Mouse (Mus musculus): ENCODE results near the gene Cntnap2.

Gene Cntnap2

GRCm38 (mm10) chr6:45059091-45059490, at the start of gene Cntnap2:
Gene Cntnap2, plus strand, starts transcription at chr6:45059357.
- DNase-seq (ENCODE audit: low spot score in 2 of 2): peak in 1 of 2 experiments; percentile 58

DNA sequence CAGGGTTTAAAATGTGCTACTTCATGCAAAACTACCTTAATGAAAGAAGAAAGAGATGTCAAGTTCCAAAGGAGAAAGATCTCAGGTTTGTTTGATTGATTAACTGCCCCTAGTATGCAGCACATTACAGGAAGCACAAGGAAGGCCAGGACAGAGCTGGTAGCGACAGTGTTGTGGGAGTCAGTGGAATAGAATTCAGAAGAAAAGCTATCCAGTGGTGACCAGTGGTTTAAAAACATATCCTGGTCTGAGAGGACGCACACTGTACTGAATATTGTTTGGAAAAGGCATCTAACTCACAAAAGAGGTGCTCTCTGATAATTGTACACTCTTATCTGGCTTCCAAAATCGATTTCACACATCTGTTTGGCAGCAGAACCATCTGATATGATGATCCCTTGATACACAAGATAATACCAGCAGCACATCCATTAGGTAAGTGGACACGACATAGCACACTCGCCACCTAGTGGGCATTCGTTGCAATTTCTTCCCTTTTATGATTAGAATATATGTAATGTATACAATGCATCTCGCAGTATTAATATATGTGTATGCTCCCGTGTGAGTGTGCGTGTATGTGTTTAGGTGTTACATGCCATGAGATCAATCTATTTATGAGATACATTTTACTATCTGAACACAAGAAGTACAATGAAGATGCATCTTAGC, 33.0 kb upstream of the Cntnap2 start:
- no peak for DNase-seq (ENCODE audit: low spot score in 2 of 2)

GRCm38 (mm10) chr6:45039454-45039853, 19.7 kb upstream of the Cntnap2 start:
- DNase-seq (ENCODE audit: low spot score in 2 of 2): no peak

- DNase-seq (ENCODE audit: low spot score in 2 of 2): no peak
Measured at GRCm38 (mm10) chr6:45059556-45060471, 657 bp downstream of the Cntnap2 start.

- DNase-seq (ENCODE audit: low spot score in 2 of 2): no peak
Measured at GRCm38 (mm10) chr6:45062214-45062997, 3.2 kb downstream of the Cntnap2 start.

DNA sequence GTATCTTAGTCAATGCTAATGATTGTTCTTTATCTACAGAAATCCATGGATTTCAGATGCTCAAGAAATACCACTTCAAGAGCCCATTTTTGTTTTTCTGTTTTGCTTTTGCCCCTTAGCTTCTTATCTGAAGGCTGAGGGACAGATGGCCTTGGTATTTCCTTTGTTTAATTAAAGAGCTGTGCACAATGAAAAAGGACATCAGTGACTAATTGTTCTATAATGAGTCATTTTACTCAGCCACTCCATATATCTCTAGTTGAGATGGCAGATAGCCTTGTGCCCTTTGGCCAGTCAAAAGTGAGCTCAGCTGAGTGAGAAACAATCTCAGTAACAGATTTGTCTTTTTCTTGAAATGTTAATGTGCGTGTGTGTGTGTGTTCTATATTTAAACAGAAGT, 29.1 kb downstream of the Cntnap2 start:
- DNase-seq (ENCODE audit: low spot score in 2 of 2): no peak

DNA sequence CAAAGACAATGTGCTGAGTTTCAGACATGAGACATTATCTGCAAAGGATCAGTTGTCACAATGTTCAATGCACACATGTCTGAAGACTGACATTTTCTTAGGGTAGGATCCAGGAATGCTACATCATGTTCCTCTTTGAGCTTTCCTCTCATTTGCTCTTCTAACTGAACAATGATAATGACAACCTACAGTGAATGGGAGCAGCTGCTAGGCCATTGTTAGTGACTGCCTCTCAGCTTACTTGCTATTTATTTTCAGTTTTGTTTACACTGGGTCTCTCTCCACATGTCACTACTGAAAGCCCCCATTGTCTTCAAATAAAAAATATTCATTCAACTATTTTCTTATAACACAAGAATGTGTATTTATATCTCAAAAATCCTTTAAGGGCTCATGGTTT, 54.5 kb downstream of the Cntnap2 start:
- no peak for DNase-seq (ENCODE audit: low spot score in 2 of 2)

DNA sequence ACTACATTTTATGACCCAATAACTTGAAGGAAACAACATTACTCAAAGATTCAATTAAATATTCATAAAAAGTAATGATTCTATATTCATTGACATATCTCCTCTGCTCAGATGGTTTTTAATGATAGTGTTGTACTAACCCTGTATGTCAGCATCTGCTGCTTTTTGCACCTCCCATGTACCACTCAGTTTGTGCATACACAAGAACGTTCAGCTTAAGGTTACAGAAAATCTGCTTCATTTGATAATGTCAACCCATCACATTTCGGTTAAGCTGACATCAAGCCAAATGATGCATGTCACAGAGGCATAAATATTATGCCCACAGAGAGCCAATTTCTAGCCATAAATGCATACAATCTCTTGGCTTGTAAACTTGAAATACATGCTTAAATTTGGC, 85.7 kb downstream of the Cntnap2 start:
- no peak for DNase-seq (ENCODE audit: low spot score in 2 of 2)

DNA sequence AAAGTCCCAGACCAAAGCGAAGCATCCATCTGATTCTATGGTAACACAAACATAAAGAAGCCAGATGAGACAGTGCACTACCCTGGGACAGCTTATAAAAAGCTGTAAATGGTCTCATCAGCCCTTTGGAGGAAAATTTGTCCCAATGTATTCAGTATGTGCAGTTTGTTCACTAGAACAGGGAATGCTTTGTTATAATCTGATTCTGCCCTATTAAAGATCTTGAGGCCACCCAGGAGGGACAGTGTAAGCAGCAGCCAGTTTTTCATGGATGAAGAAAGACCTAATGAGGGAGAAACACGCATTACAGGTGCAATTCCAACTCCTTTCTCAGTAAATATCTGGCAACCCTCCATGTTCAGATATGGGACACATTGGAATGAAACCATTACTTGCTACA, 145.9 kb downstream of the Cntnap2 start:
- no peak for DNase-seq (ENCODE audit: low spot score in 2 of 2)

DNA sequence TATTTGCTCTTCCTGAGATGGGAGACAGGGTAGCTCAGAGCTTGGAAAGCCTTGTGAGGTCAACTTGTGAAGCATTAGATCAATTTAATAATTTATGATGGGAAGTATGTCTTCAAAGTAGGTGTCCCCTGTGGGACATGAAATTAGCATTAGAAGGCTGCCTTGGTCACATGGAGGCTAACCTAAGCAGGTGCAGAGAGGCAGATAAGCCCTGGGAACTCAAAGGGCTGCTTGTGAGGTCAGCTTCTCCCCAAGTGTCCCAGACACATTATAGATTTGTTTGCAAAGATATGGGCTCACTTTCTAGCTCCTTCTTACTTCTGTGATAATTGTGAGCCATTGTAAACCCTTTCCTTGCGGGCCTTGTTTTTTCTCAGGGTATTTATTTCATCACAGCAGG, 155.2 kb downstream of the Cntnap2 start:
- no peak for DNase-seq (ENCODE audit: low spot score in 2 of 2)

DNA sequence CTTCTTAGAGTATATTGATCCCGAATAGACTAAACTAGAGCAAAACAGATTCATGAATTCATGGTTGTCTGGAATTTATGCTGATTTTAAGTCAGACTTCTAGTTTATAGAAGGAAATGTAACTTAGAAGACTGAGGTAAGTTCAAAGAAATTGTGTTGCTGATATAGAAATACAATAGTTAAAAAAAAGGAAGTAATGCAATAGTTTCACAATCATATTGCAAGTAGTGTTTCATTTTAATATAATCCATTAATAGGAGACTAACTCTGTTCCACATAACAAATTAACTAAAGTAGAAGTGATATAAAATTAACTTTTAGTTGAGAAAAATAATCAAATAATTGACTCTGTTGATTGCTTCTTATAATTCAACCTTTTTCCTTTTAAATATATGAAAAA, 169.8 kb downstream of the Cntnap2 start:
- DNase-seq (ENCODE audit: low spot score in 2 of 2): no peak

GRCm38 (mm10) chr6:45232571-45232970, 173.4 kb downstream of the Cntnap2 start:
- DNase-seq (ENCODE audit: low spot score in 2 of 2): no peak

GRCm38 (mm10) chr6:45236531-45236930, 177.4 kb downstream of the Cntnap2 start:
- no peak for DNase-seq (ENCODE audit: low spot score in 2 of 2)

- DNase-seq (ENCODE audit: low spot score in 2 of 2): no peak
Measured at GRCm38 (mm10) chr6:45238117-45238516, 179.0 kb downstream of the Cntnap2 start.

GRCm38 (mm10) chr6:45241218-45241617, 182.1 kb downstream of the Cntnap2 start:
- no peak for DNase-seq (ENCODE audit: low spot score in 2 of 2)

- DNase-seq (ENCODE audit: low spot score in 2 of 2): no peak
Measured at GRCm38 (mm10) chr6:45244680-45245079, 185.5 kb downstream of the Cntnap2 start.

DNA sequence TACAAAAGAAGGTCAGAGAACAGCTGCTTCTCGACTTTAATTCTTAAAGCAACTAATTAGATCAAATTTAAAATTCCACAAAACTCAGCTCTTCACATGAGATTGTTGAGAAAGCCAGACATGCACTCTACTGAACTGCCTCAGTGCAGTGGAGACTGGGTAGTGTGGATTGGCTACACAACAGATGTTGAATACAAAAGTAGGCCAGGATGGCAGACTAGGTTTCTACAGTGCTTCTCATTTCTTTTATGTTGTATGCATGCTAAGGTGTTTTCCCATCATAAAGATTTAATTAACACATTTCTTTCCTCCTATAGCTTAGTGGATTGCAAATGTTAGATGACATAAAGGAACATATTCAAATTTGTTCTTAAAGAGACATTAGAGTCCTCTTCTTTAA, 198.9 kb downstream of the Cntnap2 start:
- no peak for DNase-seq (ENCODE audit: low spot score in 2 of 2)

- no peak for DNase-seq (ENCODE audit: low spot score in 2 of 2)
Measured at GRCm38 (mm10) chr6:45271537-45271936, 212.4 kb downstream of the Cntnap2 start.

DNA sequence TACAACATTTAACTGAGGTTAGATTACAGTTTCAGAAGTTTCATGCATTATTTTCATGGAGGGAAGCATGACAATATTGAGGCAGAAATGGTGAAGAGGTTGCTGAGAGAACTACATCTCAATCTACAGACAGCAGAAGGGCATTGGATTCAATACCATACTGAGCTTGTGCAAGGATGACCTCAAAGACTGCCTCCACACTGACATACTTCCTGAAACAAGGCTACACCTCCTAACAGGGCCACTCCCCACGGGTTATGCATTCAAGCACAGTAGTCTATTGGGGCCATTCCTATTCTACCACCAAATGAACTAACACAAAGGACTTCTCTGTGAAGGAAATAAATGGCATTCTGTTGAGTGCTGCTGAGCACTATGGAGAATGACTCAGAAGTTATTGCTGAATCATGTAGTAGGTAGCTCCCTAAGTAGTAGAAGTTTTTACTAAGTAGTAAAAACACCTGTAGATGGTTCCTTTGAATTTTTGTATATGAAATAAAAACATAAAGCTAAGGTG, 214.2 kb downstream of the Cntnap2 start:
- DNase-seq (ENCODE audit: low spot score in 2 of 2): no peak

GRCm38 (mm10) chr6:45290154-45290553, 231.0 kb downstream of the Cntnap2 start:
- no peak for DNase-seq (ENCODE audit: low spot score in 2 of 2)

DNA sequence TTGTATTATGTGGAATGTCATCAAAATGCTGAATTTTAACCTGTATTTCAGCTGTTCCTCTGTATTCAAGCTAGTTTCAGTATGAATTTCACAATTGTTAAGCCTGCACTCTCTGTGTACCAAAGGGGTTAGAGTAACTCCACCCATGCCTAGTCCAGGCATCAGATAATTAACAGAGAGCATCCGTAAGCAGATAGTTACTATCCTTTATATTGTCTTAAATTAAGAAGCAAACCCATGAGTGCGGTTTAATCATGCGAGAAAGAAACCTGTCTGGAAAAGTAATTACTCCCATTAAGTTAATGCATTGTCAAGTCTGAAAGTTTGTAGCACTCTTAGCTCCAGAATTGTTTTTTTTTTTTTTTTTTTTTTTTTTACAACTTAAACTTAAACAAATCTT, 258.3 kb downstream of the Cntnap2 start:
- DNase-seq (ENCODE audit: low spot score in 2 of 2): no peak

DNA sequence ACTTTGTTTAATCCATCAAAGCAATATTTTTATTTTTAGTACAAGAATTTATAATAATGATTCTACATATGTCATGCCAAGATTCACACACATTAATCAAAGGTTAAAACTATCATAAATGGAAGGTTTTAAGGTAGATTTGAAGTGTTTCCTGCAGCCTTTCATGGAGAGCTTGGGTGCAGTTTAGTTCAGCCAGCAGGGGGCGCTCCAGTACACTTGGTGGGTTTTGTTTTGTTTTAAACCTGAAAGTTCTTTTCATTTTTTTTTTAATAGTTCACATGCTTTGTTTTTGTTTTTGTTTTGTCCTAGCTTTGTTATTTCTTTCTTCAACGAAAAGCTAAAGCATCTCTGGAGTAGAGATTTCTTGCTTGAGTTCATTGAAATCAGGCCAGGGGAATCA, 264.3 kb downstream of the Cntnap2 start:
- peak in 1 of 2 experiments; percentile 70 for DNase-seq (ENCODE audit: low spot score in 2 of 2)

All from spleen, postnatal 4 days (tissue).